Mouse (Mus musculus): ENCODE measurements around the gene Kcnk3.

DNA sequence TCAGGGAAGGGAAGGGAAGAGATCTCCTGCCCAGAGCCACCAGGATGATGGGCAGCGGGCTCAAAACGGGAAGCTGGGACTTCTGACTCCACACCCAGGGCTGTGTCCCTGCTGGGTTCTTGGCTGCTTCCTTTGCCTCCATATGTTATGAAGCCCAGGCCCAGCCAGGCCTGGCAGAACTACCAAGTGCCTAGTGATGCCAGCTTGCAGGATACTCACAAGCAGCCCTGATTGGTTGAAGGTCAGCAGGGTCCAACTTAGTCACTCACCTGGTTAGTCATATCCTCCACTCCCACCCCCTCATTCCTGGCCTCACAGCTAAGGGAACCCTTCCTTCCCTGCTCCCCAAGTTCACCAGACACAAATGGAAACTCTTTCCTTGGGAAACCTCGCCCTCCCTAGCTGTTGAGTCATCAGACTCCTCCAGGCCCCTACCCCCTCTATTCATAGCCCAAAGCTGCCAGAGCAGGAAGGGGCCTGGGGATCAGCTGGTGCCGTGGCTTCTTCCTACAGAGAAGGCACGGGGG, 3.3 kb downstream of the Kcnk3 start:
- TF ChIP-seq GATA1 (IDR thresholded peaks at IDR 0.05; ENCODE audit: low read length) (no peak), TAL1 (IDR thresholded peaks at IDR 0.05; ENCODE audit: low read length) (no peak)
